Mouse (Mus musculus) spleen, postnatal 14 days (tissue): Measurements from ENCODE around the gene Tent5b.

Experiments
- DNase-seq, 2 experiments: peaks; one replicate each; pipeline ENCODE4 v3.0.0; 2021 to 2022; ENCODE audit warnings: low spot score in 2 of 2

Tent5b gene

GRCm38 (mm10) chr4:133479458-133480184 lies at the start of gene Tent5b:
TSS of gene Tent5b (plus strand) at chr4:133480132.
- DNase-seq: peak; percentile 80 to 83

GRCm38 (mm10) chr4:133431508-133431907 lies 48.4 kb upstream of the Tent5b start:
- no peak for DNase-seq

GRCm38 (mm10) chr4:133432560-133433171 lies 47.3 kb upstream of the Tent5b start:
- no peak for DNase-seq

- DNase-seq: no peak
These were observed 44.0 kb upstream of the Tent5b start for GRCm38 (mm10) chr4:133435921-133436320.

GRCm38 (mm10) chr4:133439460-133440376 lies 40.2 kb upstream of the Tent5b start:
- DNase-seq: no peak

- DNase-seq: no peak
These were observed 39.5 kb upstream of the Tent5b start for GRCm38 (mm10) chr4:133440377-133440795.

- no peak for DNase-seq
These were observed 37.7 kb upstream of the Tent5b start for GRCm38 (mm10) chr4:133442194-133442593.

- DNase-seq: no peak
These were observed 36.8 kb upstream of the Tent5b start for GRCm38 (mm10) chr4:133443085-133443484.

GRCm38 (mm10) chr4:133445727-133446126 lies 34.2 kb upstream of the Tent5b start:
- DNase-seq: no peak

GRCm38 (mm10) chr4:133447366-133447765 lies 32.6 kb upstream of the Tent5b start:
- no peak for DNase-seq

- DNase-seq: no peak
These were observed 32.0 kb upstream of the Tent5b start for GRCm38 (mm10) chr4:133447967-133448366.

- DNase-seq: no peak
These were observed 31.1 kb upstream of the Tent5b start for GRCm38 (mm10) chr4:133448708-133449388.

- DNase-seq: peak in 1 of 2 experiments; percentile 52
These were observed 30.2 kb upstream of the Tent5b start for GRCm38 (mm10) chr4:133449726-133450125.

GRCm38 (mm10) chr4:133451536-133451935 lies 28.4 kb upstream of the Tent5b start:
- peak; percentile 66 to 85 for DNase-seq

GRCm38 (mm10) chr4:133452433-133452832 lies 27.5 kb upstream of the Tent5b start:
- DNase-seq: no peak

- no peak for DNase-seq
These were observed 21.9 kb upstream of the Tent5b start for GRCm38 (mm10) chr4:133458044-133458443.

GRCm38 (mm10) chr4:133460006-133460405 lies 19.9 kb upstream of the Tent5b start:
- DNase-seq: no peak

- DNase-seq: no peak
These were observed 19.1 kb upstream of the Tent5b start for GRCm38 (mm10) chr4:133460796-133461325.

GRCm38 (mm10) chr4:133461362-133461761 lies 18.6 kb upstream of the Tent5b start:
- no peak for DNase-seq

- no peak for DNase-seq
These were observed 16.7 kb upstream of the Tent5b start for GRCm38 (mm10) chr4:133463184-133463583.

GRCm38 (mm10) chr4:133468080-133468479 lies 11.9 kb upstream of the Tent5b start:
- peak; percentile 25 to 41 for DNase-seq
